Mouse (Mus musculus): ENCODE results near the gene Hoxa7.
A peak's percentile ranks its signal among the peaks of the same experiment; 100 is the strongest.

Hoxa7 gene

DNA sequence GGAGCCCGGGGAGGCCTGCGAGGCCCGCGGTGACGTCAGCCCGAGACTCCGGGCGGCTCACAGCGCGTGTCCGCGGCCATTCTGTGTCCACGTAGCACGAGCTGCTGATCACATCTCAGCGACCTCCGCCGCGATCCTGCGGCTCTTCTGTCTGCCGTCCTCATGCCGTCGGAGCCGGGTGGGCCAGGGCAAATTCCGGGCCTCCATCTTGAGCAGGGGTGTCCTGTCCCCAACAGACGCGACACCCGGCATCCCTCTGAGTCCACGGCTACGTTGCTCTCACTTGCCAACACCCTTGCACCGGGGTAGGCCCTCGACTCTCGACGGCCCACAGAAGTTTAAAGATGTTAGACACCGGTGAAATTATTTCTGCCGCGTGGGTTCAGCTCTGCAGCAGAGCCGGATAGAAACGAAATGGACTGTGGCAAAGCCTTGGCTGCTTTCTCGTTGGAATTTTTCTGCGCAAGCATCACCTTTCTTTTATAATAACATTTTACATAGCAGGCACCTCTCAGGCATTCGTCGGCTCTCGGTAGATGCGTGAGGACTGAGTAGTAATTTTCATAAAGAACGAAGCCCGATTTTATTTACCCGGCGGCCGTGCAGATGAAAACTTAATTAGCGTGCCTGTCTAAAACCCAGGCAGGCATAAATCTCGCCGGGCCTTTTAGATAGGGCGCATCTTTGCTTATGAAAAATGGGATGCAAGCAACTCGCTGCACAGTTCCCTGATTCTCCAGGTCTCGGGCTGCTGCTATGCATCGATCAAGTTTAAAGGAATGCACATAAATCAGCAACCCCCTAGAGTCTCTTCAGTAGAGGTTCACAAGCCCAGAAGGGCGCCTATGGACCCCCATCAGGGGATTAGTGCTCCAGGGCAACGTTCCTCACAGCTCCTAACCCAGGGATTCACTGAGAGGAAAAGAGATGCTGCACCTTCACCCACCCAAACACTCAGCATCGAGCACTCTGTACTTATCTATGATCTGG is 32.2 kb upstream of the Hoxa7 start:
- no peak for DNase-seq (ENCODE audit: low read depth, low spot score)

DNA sequence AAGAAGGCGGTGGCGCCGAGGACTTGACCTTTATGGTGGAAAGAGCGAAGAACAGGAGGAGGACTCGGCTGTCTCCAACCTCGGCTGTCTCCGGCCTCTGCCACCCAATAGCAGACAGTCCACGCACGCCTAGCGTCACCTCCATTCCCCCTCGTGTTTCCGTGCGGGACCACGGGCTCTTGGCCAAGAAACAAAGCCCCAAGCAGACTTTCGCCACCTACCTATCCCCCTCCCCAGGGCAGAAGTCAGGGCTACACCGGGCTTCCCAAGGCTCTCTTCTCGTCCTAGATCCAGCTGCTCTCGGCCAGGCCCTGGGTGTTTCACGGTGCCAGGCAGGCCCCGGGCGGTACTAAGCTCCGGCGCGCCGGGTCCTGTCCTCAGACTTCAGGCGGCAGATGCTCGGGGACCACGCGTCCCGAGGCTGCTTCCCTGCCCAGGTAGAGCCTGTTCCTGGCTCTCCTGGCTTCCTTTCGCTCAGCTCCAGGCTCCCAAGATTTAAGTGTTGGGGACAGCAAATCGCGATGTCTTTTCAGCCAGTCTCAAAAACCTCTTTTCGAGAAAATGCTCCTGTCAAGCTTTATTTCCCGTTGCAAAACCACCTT is 31.2 kb upstream of the Hoxa7 start:
- peak; percentile 64 for DNase-seq (ENCODE audit: low read depth, low spot score)

GRCm38 (mm10) chr6:52252016-52252774 is 30.5 kb upstream of the Hoxa7 start:
- DNase-seq (ENCODE audit: low read depth, low spot score) = peak; percentile 41

GRCm38 (mm10) chr6:52251177-52251879 is 29.7 kb upstream of the Hoxa7 start:
- DNase-seq (ENCODE audit: low read depth, low spot score) = peak; percentile 4

DNA sequence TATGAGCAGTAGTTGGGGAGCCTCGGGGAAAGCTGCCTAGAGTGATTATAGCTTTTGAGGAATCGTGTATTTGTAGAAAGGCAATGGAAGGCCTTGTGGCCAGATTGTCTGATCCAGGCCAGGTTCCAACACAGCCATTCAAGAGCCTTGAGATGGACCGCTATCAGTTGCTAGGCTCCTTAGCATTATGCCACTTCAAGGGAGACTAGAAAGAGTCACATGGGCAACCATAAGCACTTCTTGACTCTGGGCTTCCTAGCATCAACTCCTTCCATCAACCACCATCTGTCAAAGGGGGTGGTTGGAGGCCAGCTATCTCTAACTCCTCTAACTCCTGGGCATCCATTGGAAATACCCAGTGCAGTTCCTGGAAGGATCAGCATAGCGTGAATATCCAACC is 28.2 kb upstream of the Hoxa7 start:
- DNase-seq (ENCODE audit: low read depth, low spot score) = peak; percentile 36

DNA sequence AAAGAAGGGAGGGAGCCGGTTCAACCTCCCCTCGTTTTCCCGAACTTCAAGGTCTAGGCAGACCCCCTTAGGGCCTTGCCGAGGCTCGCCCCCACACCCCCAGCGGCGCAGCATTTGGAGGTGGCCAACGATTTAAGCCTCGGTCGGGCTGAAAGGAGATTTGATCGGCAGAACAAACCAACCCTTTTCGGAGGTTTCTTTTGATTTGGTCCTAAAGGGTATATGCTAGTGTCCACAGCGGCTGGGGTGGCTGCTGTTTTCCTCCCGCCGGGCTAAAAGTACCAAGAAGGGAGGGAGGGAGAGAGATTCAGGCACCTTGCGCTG is 27.7 kb upstream of the Hoxa7 start:
- peak; percentile 67 for DNase-seq (ENCODE audit: low read depth, low spot score)

DNA sequence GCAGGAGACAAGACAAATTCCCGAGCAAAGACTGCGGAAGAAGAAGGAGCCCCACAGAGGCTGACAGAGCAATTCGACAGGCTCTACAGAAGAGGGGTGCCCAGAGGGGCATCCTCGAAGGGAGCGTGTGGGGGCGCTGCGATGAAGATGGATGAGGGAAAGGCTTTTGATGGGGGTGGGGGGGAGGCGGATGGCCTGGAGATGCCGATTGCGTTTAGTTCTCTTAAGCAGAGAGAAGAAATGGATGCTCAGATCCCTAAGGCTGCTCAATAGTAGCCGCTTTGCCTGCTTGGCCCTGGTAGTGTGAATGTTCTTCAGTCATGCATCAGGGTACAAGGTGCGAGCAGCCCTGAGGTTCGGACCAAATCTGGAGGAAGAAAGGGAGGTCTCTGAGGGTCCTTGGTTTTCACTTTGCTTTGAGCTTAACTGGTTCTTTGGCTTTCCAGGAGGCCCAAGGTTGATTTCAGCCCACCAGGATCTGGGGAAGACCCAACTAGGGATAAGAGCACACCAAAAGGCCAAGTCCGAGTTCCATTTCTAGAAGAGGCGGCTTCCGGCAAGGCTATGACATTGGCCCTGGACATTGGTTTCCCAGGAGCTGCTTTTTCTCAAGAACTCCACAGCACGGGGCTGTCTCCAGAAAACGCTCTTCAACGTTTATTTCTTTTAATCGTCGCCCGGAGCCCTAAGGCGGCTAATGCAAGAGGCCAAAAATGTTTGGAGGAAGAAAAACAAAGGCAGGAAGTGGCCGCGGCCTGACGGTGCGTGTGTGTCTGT is 27.2 kb upstream of the Hoxa7 start:
- DNase-seq (ENCODE audit: low read depth, low spot score) = peak; percentile 52

DNA sequence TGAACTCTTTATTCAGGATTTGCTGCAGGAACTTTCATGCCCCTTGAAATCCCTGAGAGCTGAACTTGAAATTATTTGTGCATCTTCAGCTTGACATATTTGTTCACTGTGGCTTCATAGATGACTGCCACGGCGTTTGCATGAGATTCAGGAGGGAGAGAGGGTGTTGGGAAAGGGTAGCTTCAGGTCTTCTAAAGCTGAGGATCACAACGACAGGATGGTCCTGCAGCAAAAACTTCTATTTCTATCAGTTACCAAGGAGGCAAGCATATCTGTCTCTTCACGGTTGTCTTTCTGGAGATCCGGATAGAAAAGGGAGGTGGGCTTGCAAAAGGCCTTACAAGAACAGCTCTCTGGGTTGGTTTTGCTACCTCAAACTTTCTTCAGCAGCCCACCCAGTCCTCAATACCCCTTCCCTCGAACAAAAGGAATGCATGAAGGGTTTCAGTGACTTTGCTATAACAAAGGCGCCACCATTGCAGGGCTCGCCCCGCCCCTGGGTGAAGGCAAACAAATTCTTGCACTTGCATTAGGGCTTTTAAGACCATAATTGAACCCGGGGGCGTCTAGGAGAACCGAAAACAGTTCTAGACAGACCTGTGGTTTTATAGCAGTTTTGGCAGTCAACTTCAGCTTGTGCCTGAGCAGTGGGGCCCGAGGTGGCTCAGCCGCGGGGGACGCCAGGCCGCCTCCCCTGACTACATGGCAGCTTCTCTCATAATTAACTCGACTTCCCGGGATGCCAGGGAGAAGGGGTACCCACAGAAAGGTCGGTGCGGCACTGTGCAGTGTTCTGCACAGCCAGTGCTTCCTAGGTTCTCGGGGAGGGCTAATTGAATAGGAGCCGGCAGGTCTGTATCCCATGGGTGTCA is 26.3 kb upstream of the Hoxa7 start:
- DNase-seq (ENCODE audit: low read depth, low spot score) = peak; percentile 59

GRCm38 (mm10) chr6:52246916-52247315 is 25.3 kb upstream of the Hoxa7 start:
- peak; percentile 25 for DNase-seq (ENCODE audit: low read depth, low spot score)

DNA sequence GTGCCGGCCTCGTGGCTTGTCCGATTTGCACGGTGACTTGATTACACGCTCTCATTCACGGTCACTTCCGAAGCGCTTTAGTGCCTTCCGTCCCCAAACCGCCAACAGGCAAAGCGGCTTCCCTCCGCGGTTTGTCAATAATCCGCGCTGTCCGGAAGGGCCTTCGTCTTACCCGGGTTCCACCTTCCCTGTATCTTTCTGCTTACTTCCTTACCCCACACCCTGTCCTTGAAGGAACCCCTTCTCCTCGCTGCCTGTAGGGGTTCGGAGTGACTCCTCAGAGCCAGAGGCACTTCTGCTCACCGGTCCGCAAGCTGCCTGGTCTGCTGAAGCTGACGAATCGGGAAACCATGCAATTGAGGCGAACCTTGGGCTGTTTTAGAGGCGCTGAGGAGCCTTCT is 24.7 kb upstream of the Hoxa7 start:
- DNase-seq (ENCODE audit: low read depth, low spot score) = peak; percentile 64

- peak; percentile 69 for DNase-seq (ENCODE audit: low read depth, low spot score)
These were observed 24.1 kb upstream of the Hoxa7 start, which contains the start of gene Hoxa11 for GRCm38 (mm10) chr6:52245757-52246142. Gene Hoxa11 (minus strand): TSS chr6:52245810.

DNA sequence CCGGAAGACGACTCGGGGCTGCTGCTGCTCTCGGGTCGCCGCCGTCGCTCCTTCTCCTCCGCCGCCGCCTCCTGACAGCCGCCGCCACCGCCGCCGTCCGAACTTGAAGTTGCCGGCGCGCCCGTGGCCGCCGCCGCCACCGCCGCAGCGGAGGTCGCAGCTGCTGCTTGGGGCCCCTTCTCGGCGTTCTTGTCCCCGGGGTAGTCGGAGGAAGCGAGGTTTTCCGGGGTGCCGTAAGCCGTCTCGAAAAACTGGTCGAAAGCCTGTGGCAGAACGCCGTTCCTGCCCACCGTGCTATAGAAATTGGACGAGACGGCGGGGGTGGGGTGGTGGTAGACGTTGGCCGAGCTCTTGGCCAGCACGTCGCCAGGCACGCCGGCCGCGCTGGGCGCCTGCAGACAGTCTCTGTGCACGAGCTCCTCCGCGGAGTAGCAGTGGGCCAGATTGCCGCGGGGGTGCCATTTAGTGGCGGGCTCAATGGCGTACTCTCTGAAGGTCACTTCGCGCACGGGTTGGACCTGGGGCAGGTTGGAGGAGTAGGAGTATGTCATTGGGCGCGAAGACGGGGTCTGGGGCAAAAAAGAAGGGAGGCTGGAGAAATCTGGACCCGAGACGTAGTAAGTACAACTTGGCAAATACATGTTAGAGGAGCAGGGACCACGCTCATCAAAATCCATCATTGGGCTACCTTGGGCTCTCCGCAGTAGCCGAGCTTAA is 23.5 kb upstream of the Hoxa7 start:
- no peak for DNase-seq (ENCODE audit: low read depth, low spot score)

GRCm38 (mm10) chr6:52244471-52245039 is 22.9 kb upstream of the Hoxa7 start:
- peak; percentile 34 for DNase-seq (ENCODE audit: low read depth, low spot score)

- DNase-seq (ENCODE audit: low read depth, low spot score) = peak; percentile 71
These were observed 22.0 kb upstream of the Hoxa7 start for GRCm38 (mm10) chr6:52243681-52244121.

DNA sequence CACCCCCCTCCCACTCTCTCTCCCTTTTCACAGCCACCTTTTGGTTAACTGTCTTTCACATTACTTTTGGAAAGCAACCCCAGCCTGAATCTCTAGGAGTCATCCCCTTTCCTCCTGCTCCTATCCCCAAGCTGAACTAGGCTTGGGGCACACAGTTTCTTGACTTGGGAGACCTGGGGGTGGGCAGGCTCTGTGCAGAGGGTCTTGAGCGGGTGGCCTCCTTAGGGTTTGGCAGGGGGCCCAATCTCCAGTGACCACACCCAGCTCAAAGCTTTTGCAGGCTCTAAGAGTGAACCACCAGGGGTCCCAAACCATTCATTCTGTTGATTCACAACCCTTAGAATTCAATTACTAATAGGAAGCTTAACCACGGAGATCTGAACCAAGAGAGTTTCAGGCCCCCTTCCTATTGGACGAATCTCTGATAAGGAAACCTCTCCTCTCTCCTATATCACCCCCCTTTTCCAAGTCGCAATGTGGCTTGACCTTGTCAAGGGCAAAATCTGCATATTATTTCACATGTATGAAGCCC is 21.2 kb upstream of the Hoxa7 start:
- peak; percentile 73 for DNase-seq (ENCODE audit: low read depth, low spot score)

DNA sequence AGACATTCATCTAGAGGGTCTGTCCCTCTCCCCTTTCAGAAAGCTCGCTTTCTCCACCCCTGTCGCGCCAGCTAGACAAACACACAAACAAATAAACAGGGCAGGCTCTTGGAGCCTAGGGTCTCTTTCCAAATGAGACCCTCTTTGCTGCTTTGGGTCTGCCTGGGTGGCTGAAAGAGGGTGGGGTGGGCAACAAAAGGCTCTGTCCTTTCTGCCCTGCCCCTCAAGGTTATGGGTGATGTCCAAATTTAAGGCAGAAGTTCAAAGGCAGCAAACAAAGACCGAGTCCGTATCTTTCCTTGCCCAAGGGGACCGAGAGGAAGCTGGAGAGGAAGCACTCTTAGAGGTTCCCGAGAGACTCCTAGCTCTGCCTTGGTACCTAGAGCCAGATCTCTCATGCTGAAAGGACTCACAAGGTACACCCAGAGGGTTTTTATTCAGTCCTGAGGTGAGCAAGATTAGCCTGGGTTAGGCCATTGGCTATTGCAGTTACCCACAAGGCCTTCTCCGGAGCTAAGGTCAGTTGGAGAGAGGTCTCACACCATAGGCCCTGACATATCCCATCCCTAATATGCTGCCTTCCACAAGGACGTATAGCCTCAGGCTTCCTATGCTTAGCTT is 19.5 kb upstream of the Hoxa7 start:
- DNase-seq (ENCODE audit: low read depth, low spot score) = no peak

GRCm38 (mm10) chr6:52240389-52241000 is 18.8 kb upstream of the Hoxa7 start, which contains the start of gene Hoxa10:
Gene Hoxa10 (minus strand): TSS chr6:52240854.
- DNase-seq (ENCODE audit: low read depth, low spot score) = peak; percentile 90

Data from ES-CJ7 (cell line).